In genomic region chr1:135514913-135515632, GRCm38 (mm10) we compare ENCODE assay signal across 11 mouse cellular contexts.
A peak's percentile ranks its signal among the peaks of the same experiment; 100 is the strongest.
DNase-seq lines count a peak whose midpoint lies in the region; ATAC-seq and TF ChIP-seq lines count a peak whose summit lies in the region.
"Had no signal": no experiment of that assay in that cellular context is flagged by ENCODE, and none has a peak within 500 bp of the region (broad histone marks: within the 10 kb centered on the region; RNA-seq: fewer than 3 reads in every experiment).

No protein-coding gene starts in this region.

- TF ChIP-seq EP300 in liver, postnatal 0 days (IDR thresholded peaks at IDR 0.05; ENCODE audit: low read depth), result no peak

- H3K4me3 ChIP-seq in heart, embryonic 16.5 days (ENCODE audit: low read length), result no peak overlapping the region
- no peak overlapping the region for H3K4me3 ChIP-seq in liver, postnatal 0 days (ENCODE audit: low read depth, low read length)
- H3K4me3 ChIP-seq: liver, embryonic 15.5 days had no signal

- no peak for ATAC-seq in heart, embryonic 16.5 days (replicated peaks; ENCODE audit: extremely low read depth, insufficient read depth, low FRiP score)
- peak; percentile 39; the same call in 1 of the 2 replicates for ATAC-seq in liver, postnatal 0 days
- no peak for ATAC-seq in megakaryocyte progenitor cell, adult 5-6 weeks (replicated peaks; ENCODE audit: poor library complexity)
- ATAC-seq in megakaryocyte-erythroid progenitor cell, adult 5-6 weeks (replicated peaks; ENCODE audit: low FRiP score, low TSS enrichment, poor library complexity, severe bottlenecking), result no peak

- TF ChIP-seq CTCF in liver, postnatal 0 days (IDR thresholded peaks at IDR 0.05; ENCODE audit: low read depth), result no peak

- no peaks in the 10 kb centered on the region for H3K36me3 ChIP-seq in heart, embryonic 16.5 days (ENCODE audit: control insufficient read depth, insufficient read depth)
- no peaks in the 10 kb centered on the region for H3K36me3 ChIP-seq in liver, postnatal 0 days (replicated peaks; ENCODE audit: insufficient read depth, low read length)
- H3K36me3 ChIP-seq: G1E; liver, embryonic 15.5 days had no signal

- peaks cover 70% of the 10 kb centered on the region for H3K4me1 ChIP-seq in heart, embryonic 16.5 days (ENCODE audit: control insufficient read depth, insufficient read depth, low read length)
- H3K4me1 ChIP-seq in liver, postnatal 0 days (ENCODE audit: insufficient read depth), result peaks cover 32% of the 10 kb centered on the region

- no peak overlapping the region for H3K4me2 ChIP-seq in heart, embryonic 16.5 days (ENCODE audit: low read depth, low read length)
- peak overlapping the region; percentile 34; the same call in 1 of the 2 replicates for H3K4me2 ChIP-seq in liver, postnatal 0 days (ENCODE audit: low read depth, low read length)
- H3K4me2 ChIP-seq: liver, embryonic 15.5 days had no signal

- DNase-seq in heart, postnatal 10 days, result no peak
- peak; percentile 46 for DNase-seq in testis, postnatal 10 days (ENCODE audit: low spot score)
- no peak for DNase-seq in testis, postnatal 14 days (ENCODE audit: low spot score)
- DNase-seq in liver, postnatal 0 days, result no peak
- DNase-seq: thymus, postnatal 36 days had no signal

- H3K27me3 ChIP-seq in heart, embryonic 16.5 days (ENCODE audit: control insufficient read depth, insufficient read depth, low read length), result no peaks in the 10 kb centered on the region
- H3K27me3 ChIP-seq in liver, postnatal 0 days (ENCODE audit: insufficient read depth, low read length), result 0 out of 2 replicates have a peak, but pooled peaks cover under 1% of the 10 kb centered on the region

- WGBS in heart, embryonic 16.5 days, result 61% methylated on average over 9 of the region's 9 CpGs
- WGBS in liver, postnatal 0 days (ENCODE audit: insufficient replicate concordance), result 57% methylated on average over 9 of the region's 9 CpGs

- H3K9ac ChIP-seq in heart, embryonic 16.5 days (ENCODE audit: low read length), result no peak overlapping the region
- no peak overlapping the region for H3K9ac ChIP-seq in liver, postnatal 0 days (replicated peaks)
- H3K9ac ChIP-seq: liver, embryonic 15.5 days had no signal

- H3K9me3 ChIP-seq in heart, embryonic 16.5 days (replicated peaks; ENCODE audit: control insufficient read depth, low read length), result no peaks in the 10 kb centered on the region
- no peaks in the 10 kb centered on the region for H3K9me3 ChIP-seq in liver, postnatal 0 days (ENCODE audit: low read length)
- H3K9me3 ChIP-seq: G1E; liver, embryonic 15.5 days had no signal

- intact Hi-C loops in heart, postnatal 10 days (cut with DNase I), result no loop called here

- peak overlapping the region; percentile 88 for H3K27ac ChIP-seq in heart, embryonic 16.5 days (ENCODE audit: low read length)
- peak overlapping the region; percentile 57; the same call in 1 of the 2 replicates for H3K27ac ChIP-seq in liver, postnatal 0 days (ENCODE audit: low read depth)
- H3K27ac ChIP-seq: kidney, postnatal 0 days had no signal
